Mouse (Mus musculus) forebrain, embryonic 15.5 days (tissue): ENCODE results near the gene Btf3l4. TPM values are rescaled to one million over a fixed set of nuclear protein-coding genes. Genes with fewer than 3 reads are reported as not detected.

Experiments used
- ATAC-seq: fragments of 200-750 bp; cut with Nextera tagmentation; replicated peaks from 2 replicates; pipeline ENCODE4 v1.8.0; 2017; ENCODE audit warnings: mild to moderate bottlenecking, moderate TSS enrichment, moderate library complexity
- H3K27ac ChIP-seq: fragments of 300-500 bp; sonication (generic); replicated peaks from 2 replicates; pipeline ENCODE4 v1.5.1; 2015; ENCODE audit warnings: mild to moderate bottlenecking, inconsistent platforms
- H3K27me3 ChIP-seq: fragments of 300-500 bp; sonication (generic); 2 replicates; pipeline ENCODE4 v1.6.1; 2015; ENCODE audit warnings: inconsistent platforms
- H3K36me3 ChIP-seq: fragments of 300-500 bp; sonication (generic); 2 replicates; pipeline ENCODE4 v1.6.1; 2015; ENCODE audit warnings: mild to moderate bottlenecking, inconsistent platforms
- H3K4me1 ChIP-seq: fragments of 300-500 bp; sonication (generic); 2 replicates; pipeline ENCODE4 v1.6.1; 2015; ENCODE audit warnings: inconsistent platforms
- H3K4me2 ChIP-seq: fragments of 300-500 bp; sonication (generic); replicated peaks from 2 replicates; pipeline ENCODE4 v1.6.1; 2015; ENCODE audit warnings: mild to moderate bottlenecking, inconsistent platforms
- H3K4me3 ChIP-seq: fragments of 300-500 bp; sonication (generic); 2 replicates; pipeline ENCODE4 v1.5.1; 2015; ENCODE audit warnings: mild to moderate bottlenecking, inconsistent platforms
- H3K9ac ChIP-seq: fragments of 300-500 bp; sonication (generic); replicated peaks from 2 replicates; pipeline ENCODE4 v1.6.1; 2015; ENCODE audit warnings: mild to moderate bottlenecking, inconsistent platforms
- H3K9me3 ChIP-seq: fragments of 300-500 bp; sonication (generic); 2 replicates; pipeline ENCODE4 v1.6.1; 2016; ENCODE audit warnings: inconsistent platforms
- WGBS: fragments of 180-500 bp; shearing (Covaris S2); methylation state at CpG from one replicate; pipeline ENCODE4 v1.1.7; 2015; ENCODE audit warnings: mixed read lengths; 5-methylcytosine and 5-hydroxymethylcytosine counted together
- polyA plus RNA-seq: library from polyadenylated mRNA; unstranded; fragments of >200 nt; fragmentation: Nextera tagmentation; extraction: Ambion mirVana; gene quantifications from 2 replicates; pipeline ENCODE4 v1.2.1, GENCODE M21; 2015

The Btf3l4 gene
- polyA plus RNA-seq, 1 experiment from 2014 or later = 233 TPM

- Histone ChIP-seq H3K4me2 (no peak overlapping the region), H3K4me3 (no peak overlapping the region), H3K9ac (no peak overlapping the region), H3K36me3 (no peaks in the 10 kb centered on the region), H3K4me1 (no peaks in the 10 kb centered on the region), H3K27me3 (no peaks in the 10 kb centered on the region), H3K27ac (no peak overlapping the region), H3K9me3 (no peaks in the 10 kb centered on the region)
- ATAC-seq = no peak
- WGBS = 73% methylated on average over 2 of the region's 2 CpGs
Measured at GRCm38 (mm10) chr4:108803535-108803934, 29.9 kb downstream of the Btf3l4 start.

GRCm38 (mm10) chr4:108798083-108798830 is 35.2 kb downstream of the Btf3l4 start:
- H3K9ac ChIP-seq = no peak overlapping the region
- H3K27me3 ChIP-seq = no peaks in the 10 kb centered on the region
- WGBS = 57% methylated on average over 2 of the region's 2 CpGs
- no peaks in the 10 kb centered on the region for H3K9me3 ChIP-seq
- no peak overlapping the region for H3K27ac ChIP-seq
- no peak overlapping the region for H3K4me3 ChIP-seq
- H3K4me2 ChIP-seq = no peak overlapping the region
- H3K36me3 ChIP-seq = no peaks in the 10 kb centered on the region
- no peaks in the 10 kb centered on the region for H3K4me1 ChIP-seq
- ATAC-seq = 0 out of 2 replicates have a peak, but pooled peaks have one; percentile 43

GRCm38 (mm10) chr4:108796701-108797100 is 36.7 kb downstream of the Btf3l4 start:
- ATAC-seq = no peak
- Histone ChIP-seq H3K27me3 (no peaks in the 10 kb centered on the region), H3K4me2 (no peak overlapping the region), H3K4me1 (no peaks in the 10 kb centered on the region), H3K36me3 (no peaks in the 10 kb centered on the region), H3K4me3 (no peak overlapping the region), H3K9ac (no peak overlapping the region), H3K9me3 (no peaks in the 10 kb centered on the region), H3K27ac (no peak overlapping the region)
- 55% methylated on average over 4 of the region's 4 CpGs for WGBS

GRCm38 (mm10) chr4:108793941-108794340 is 39.5 kb downstream of the Btf3l4 start:
- H3K27ac ChIP-seq = no peak overlapping the region
- H3K36me3 ChIP-seq = no peaks in the 10 kb centered on the region
- no peaks in the 10 kb centered on the region for H3K27me3 ChIP-seq
- 43% methylated on average over 1 of the region's 1 CpGs for WGBS
- H3K4me1 ChIP-seq = no peaks in the 10 kb centered on the region
- no peak overlapping the region for H3K4me2 ChIP-seq
- H3K9ac ChIP-seq = no peak overlapping the region
- H3K9me3 ChIP-seq = no peaks in the 10 kb centered on the region
- no peak overlapping the region for H3K4me3 ChIP-seq
- no peak for ATAC-seq

- no peaks in the 10 kb centered on the region for H3K4me1 ChIP-seq
- no peak overlapping the region for H3K4me2 ChIP-seq
- H3K36me3 ChIP-seq = no peaks in the 10 kb centered on the region
- H3K27ac ChIP-seq = no peak overlapping the region
- no peak overlapping the region for H3K4me3 ChIP-seq
- WGBS = 69% methylated on average over 1 of the region's 1 CpGs
- no peak for ATAC-seq
- no peaks in the 10 kb centered on the region for H3K9me3 ChIP-seq
- H3K27me3 ChIP-seq = no peaks in the 10 kb centered on the region
- no peak overlapping the region for H3K9ac ChIP-seq
Measured at GRCm38 (mm10) chr4:108790507-108790906, 42.9 kb downstream of the Btf3l4 start.

GRCm38 (mm10) chr4:108789258-108789936 is 44.0 kb downstream of the Btf3l4 start:
- no peak overlapping the region for H3K9ac ChIP-seq
- no peaks in the 10 kb centered on the region for H3K4me1 ChIP-seq
- no peaks in the 10 kb centered on the region for H3K9me3 ChIP-seq
- H3K4me2 ChIP-seq = no peak overlapping the region
- ATAC-seq = no peak
- 80% methylated on average over 6 of the region's 6 CpGs for WGBS
- H3K4me3 ChIP-seq = no peak overlapping the region
- no peak overlapping the region for H3K27ac ChIP-seq
- no peaks in the 10 kb centered on the region for H3K27me3 ChIP-seq
- no peaks in the 10 kb centered on the region for H3K36me3 ChIP-seq

GRCm38 (mm10) chr4:108782421-108783085 is 50.9 kb downstream of the Btf3l4 start:
- Histone ChIP-seq H3K9me3 (no peaks in the 10 kb centered on the region), H3K4me1 (peaks cover 16% of the 10 kb centered on the region), H3K9ac (no peak overlapping the region), H3K27me3 (no peaks in the 10 kb centered on the region), H3K36me3 (no peaks in the 10 kb centered on the region), H3K27ac (no peak overlapping the region), H3K4me3 (no peak overlapping the region), H3K4me2 (no peak overlapping the region)
- no peak for ATAC-seq
- 39% methylated on average over 8 of the region's 8 CpGs for WGBS

GRCm38 (mm10) chr4:108781596-108781995 is 51.8 kb downstream of the Btf3l4 start:
- ATAC-seq = no peak
- Histone ChIP-seq H3K9me3 (no peaks in the 10 kb centered on the region), H3K4me1 (peaks cover 16% of the 10 kb centered on the region), H3K9ac (peak overlapping the region; percentile 97), H3K27ac (no peak overlapping the region), H3K36me3 (no peaks in the 10 kb centered on the region), H3K4me2 (peak overlapping the region; percentile 57), H3K27me3 (no peaks in the 10 kb centered on the region), H3K4me3 (peak overlapping the region; percentile 74; the same call in 1 of the 2 replicates)
- WGBS = 33% methylated on average over 3 of the region's 3 CpGs

GRCm38 (mm10) chr4:108780864-108781205 is 52.6 kb downstream of the Btf3l4 start:
- no peaks in the 10 kb centered on the region for H3K36me3 ChIP-seq
- H3K27me3 ChIP-seq = no peaks in the 10 kb centered on the region
- ATAC-seq = no peak
- peak overlapping the region; percentile 57 for H3K4me2 ChIP-seq
- peak overlapping the region; percentile 96 for H3K27ac ChIP-seq
- WGBS = 0% methylated on average over 19 of the region's 20 CpGs
- H3K4me1 ChIP-seq = peaks cover 16% of the 10 kb centered on the region
- peak overlapping the region; percentile 97 for H3K9ac ChIP-seq
- no peaks in the 10 kb centered on the region for H3K9me3 ChIP-seq
- peak overlapping the region; percentile 74 for H3K4me3 ChIP-seq

- Histone ChIP-seq H3K9me3 (no peaks in the 10 kb centered on the region), H3K36me3 (no peaks in the 10 kb centered on the region), H3K27me3 (no peaks in the 10 kb centered on the region), H3K4me1 (peaks cover 16% of the 10 kb centered on the region), H3K4me2 (peak within 1 kb of the TSS; percentile 57), H3K27ac (peak within 1 kb of the TSS; percentile 96), H3K9ac (peak within 1 kb of the TSS; percentile 97), H3K4me3 (peak within 1 kb of the TSS; percentile 74)
- ATAC-seq = peak; percentile 94
- WGBS = under 1% methylated on average over 99 of the region's 111 CpGs
Measured at GRCm38 (mm10) chr4:108780057-108780863, 53.2 kb downstream of the Btf3l4 start, which contains the start of gene Zfyve9. TSS of gene Zfyve9 (minus strand) at chr4:108780798.

- Histone ChIP-seq H3K4me3 (peak overlapping the region; percentile 74), H3K9ac (peak overlapping the region; percentile 97), H3K9me3 (no peaks in the 10 kb centered on the region), H3K4me1 (peaks cover 16% of the 10 kb centered on the region), H3K27ac (peak overlapping the region; percentile 96), H3K36me3 (no peaks in the 10 kb centered on the region), H3K4me2 (peak overlapping the region; percentile 57), H3K27me3 (no peaks in the 10 kb centered on the region)
- ATAC-seq = no peak
- WGBS = 0% methylated on average over 7 of the region's 7 CpGs
Measured at GRCm38 (mm10) chr4:108779763-108780056, 53.7 kb downstream of the Btf3l4 start.

- H3K9me3 ChIP-seq = no peaks in the 10 kb centered on the region
- H3K36me3 ChIP-seq = no peaks in the 10 kb centered on the region
- no peaks in the 10 kb centered on the region for H3K4me1 ChIP-seq
- H3K27ac ChIP-seq = no peak overlapping the region
- no peak overlapping the region for H3K4me3 ChIP-seq
- no peaks in the 10 kb centered on the region for H3K27me3 ChIP-seq
- ATAC-seq = no peak
- H3K9ac ChIP-seq = no peak overlapping the region
- H3K4me2 ChIP-seq = no peak overlapping the region
Measured at GRCm38 (mm10) chr4:108768527-108768926, 64.9 kb downstream of the Btf3l4 start.
